Mouse (Mus musculus) neural tube, postnatal 0 days (tissue): ENCODE results near the gene Atp5b. TPM values are rescaled to one million over a fixed set of nuclear protein-coding genes. Genes with fewer than 3 reads are reported as not detected.

ENCODE experiments used
- microRNA counts: library from miRNA; unstranded; fragments of <30 nt; microRNA quantifications from one replicate; lab custom pipeline; 2015
- microRNA-seq: library from miRNA; unstranded; fragments of <30 nt; microRNA quantifications from one replicate; pipeline ENCODE4, GENCODE M21; 2016
- polyA plus RNA-seq: library from polyadenylated mRNA; unstranded; fragments of >200 nt; fragmentation: Nextera tagmentation; extraction: Ambion mirVana; gene quantifications from 2 replicates; pipeline ENCODE4 v1.2.1, GENCODE M21; 2015

The Atp5b gene
- polyA plus RNA-seq, result 2,307 and 2,329 TPM in 2 replicates

GRCm38 (mm10) chr10:128082880-128083421 lies at the start of gene Atp5b:
Gene Atp5b, plus strand, starts transcription at chr10:128083273.

DNA sequence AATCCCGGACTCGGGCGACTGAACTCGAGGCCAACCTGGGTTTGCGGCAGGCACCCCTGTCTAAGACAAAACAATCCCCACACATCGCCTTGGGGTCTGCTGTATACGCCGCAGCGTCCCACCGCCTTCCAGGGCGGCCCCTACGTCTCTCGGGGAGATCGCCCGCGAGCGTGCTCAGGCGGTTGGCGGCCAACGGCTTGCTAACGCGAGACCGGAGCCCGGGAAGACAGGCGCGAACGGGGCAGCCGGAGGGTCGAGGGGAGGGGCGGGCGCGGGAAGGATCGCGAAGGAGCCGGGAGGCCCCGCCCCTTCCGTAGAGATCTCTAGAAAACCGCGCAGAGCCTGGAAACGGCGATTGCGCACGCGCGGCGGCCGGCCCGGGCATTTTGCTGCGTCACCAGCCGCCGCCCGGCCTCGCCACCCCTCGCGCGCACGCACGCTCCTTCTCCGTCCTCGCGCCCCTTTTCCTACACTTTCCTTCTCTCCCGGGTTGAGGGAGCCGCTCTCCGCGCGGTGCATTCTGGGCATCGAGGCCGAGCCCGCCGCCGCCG lies 24.4 kb upstream of the Atp5b start, which contains the start of gene Ptges3:
Gene Ptges3, plus strand, starts transcription at position 354 of the 551 bp plus-strand sequence.

DNA sequence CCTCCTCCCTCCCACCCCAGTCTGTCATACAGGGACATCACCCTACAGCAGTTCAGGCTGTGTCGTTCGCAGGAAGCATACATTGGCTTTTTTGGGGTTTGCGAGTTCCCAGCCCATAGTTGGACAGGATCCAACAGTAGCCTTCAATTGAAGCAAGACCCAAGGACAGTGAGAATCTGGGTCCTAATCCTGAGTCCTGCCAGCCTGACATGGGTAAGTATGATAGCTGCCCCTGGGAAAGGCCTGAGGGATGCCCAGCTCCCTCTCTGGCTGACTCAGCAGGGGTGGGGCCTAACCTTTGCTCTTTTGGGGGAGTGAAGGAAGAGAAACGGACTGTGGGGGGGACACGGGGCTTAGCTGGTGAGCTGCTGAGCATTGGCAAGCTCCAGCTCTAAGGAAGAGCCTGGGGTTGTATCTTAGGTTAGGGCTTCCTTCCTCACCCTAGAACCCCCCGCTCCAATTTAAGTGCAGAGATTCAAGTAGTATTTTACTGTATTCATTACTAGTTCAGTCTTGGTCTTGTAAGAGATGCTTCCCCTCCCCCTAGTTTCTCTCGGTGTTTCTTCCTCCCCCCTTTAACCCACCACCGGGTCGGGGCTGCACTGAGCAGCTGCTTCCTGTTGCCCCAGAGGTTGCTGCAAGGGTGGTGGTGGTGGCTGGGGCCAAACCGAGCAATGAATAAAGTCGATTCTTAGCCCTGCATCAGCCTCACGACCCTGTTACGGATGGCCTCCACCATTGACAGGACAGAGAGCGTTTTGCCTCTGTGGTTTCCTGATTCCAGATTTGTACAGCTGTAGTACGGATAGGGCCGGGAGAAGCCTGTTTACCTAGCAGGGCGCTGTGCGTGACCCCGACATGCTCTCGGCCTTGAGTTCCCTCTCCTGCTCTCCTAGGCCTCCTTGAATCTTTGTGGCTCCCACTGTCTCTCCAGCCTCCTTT lies 8.8 kb downstream of the Atp5b start, which contains the start of gene Baz2a:
Gene Baz2a, plus strand, starts transcription at position 14 of the 942 bp plus-strand sequence.

MicroRNAs encoded within 50 kb of the gene (microRNA counts, 519-probe panel; counts per million panel counts)
- microRNA mmu-miR-677 (lab: Ali Mortazavi, UCI), result 40.5 counts per million

Small RNA genes lying within 50 kb of the gene (microRNA-seq; reads per million reads assigned to microRNA genes)
- gene Mir677, result 24.4 reads per million, percentile 28 among the genes with 10 or more reads in this experiment

Other genes starting within 250 kb of the Atp5b start
- gene Rdh19, start 233.3 kb upstream of the Atp5b start, polyA plus RNA-seq, result not detected in 2 replicates
- not detected in 2 replicates for gene Rdh16f2, start 216.8 kb upstream of the Atp5b start, polyA plus RNA-seq
- gene Rdh7, start 194.5 kb upstream of the Atp5b start, polyA plus RNA-seq, result not detected in 2 replicates
- not detected in 2 replicates for gene Sdr9c7, start 184.8 kb upstream of the Atp5b start, polyA plus RNA-seq
- not detected in 2 replicates for gene Hsd17b6, start 75.7 kb upstream of the Atp5b start, polyA plus RNA-seq
- 24.3 and 26.1 TPM in 2 replicates for gene Prim1, start 68.1 kb upstream of the Atp5b start, polyA plus RNA-seq
- 431 and 441 TPM in 2 replicates for gene Naca, start 47.7 kb upstream of the Atp5b start, polyA plus RNA-seq
- 362 and 422 TPM in 2 replicates for gene Ptges3, start 24.3 kb upstream of the Atp5b start, polyA plus RNA-seq
- 10.3 and 11.0 TPM in 2 replicates for gene Baz2a, start 8.3 kb downstream of the Atp5b start, polyA plus RNA-seq
- 6.5 and 7.0 TPM in 2 replicates for gene Rbms2, start 97.0 kb downstream of the Atp5b start, polyA plus RNA-seq
- gene Gls2, start 111.2 kb downstream of the Atp5b start, polyA plus RNA-seq, result 2.4 and 3.4 TPM in 2 replicates
- gene Spryd4, start 128.5 kb downstream of the Atp5b start, polyA plus RNA-seq, result 25.4 and 26.1 TPM in 2 replicates
- not detected in 2 replicates for gene Mip, start 142.6 kb downstream of the Atp5b start, polyA plus RNA-seq
- 11.0 and 13.3 TPM in 2 replicates for gene Timeless, start 148.8 kb downstream of the Atp5b start, polyA plus RNA-seq
- gene Apon, start 170.8 kb downstream of the Atp5b start, polyA plus RNA-seq, result not detected in 2 replicates
- 0.52 and 0.73 TPM in 2 replicates for gene Apof, start 185.4 kb downstream of the Atp5b start, polyA plus RNA-seq
- gene Stat2, start 187.3 kb downstream of the Atp5b start, polyA plus RNA-seq, result 12.7 and 12.8 TPM in 2 replicates
- 0.13 and 0.40 TPM in 2 replicates for gene Il23a, start 215.5 kb downstream of the Atp5b start, polyA plus RNA-seq
- gene Pan2, start 220.1 kb downstream of the Atp5b start, polyA plus RNA-seq, result 11.9 and 14.3 TPM in 2 replicates
- gene Cnpy2, start 239.2 kb downstream of the Atp5b start, polyA plus RNA-seq, result 196 and 205 TPM in 2 replicates